Mouse (Mus musculus) liver, postnatal 0 days (tissue): ENCODE data around the gene Kalrn.

Source experiments
- CTCF ChIP-seq: sonication (generic); IDR thresholded peaks from 2 replicates; pipeline ENCODE4 v1.5.1; 2016; ENCODE audit warnings: antibody characterized with exemption, low read depth
- EP300 ChIP-seq: IDR thresholded peaks from 2 replicates; pipeline ENCODE4 v1.6.1; 2016; ENCODE audit warnings: antibody characterized with exemption, low read depth, mild to moderate bottlenecking

DNA sequence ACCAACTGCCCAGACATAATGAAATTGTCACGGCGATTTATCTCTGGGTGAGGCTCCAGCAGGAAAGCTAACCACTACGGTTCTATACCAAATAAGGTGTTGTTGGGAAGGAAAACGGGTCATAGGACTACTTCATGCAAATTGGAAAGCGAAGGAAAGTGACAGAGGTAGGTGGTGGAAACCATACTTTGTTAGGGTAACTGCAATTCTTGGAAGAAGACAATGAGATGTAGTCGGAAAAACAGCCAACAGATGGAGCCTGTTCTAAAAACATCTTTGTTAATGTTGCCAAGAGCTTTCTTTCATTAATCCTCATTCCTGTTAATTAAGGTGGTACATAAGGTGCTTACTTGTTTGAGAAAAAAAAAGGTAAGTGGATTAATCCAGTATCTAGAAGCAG, 533.1 kb downstream of the Kalrn start:
- no peak for TF ChIP-seq CTCF
- no peak for TF ChIP-seq EP300
